1 mouse cellular context compared by ENCODE assay signal in the genomic region with DNA sequence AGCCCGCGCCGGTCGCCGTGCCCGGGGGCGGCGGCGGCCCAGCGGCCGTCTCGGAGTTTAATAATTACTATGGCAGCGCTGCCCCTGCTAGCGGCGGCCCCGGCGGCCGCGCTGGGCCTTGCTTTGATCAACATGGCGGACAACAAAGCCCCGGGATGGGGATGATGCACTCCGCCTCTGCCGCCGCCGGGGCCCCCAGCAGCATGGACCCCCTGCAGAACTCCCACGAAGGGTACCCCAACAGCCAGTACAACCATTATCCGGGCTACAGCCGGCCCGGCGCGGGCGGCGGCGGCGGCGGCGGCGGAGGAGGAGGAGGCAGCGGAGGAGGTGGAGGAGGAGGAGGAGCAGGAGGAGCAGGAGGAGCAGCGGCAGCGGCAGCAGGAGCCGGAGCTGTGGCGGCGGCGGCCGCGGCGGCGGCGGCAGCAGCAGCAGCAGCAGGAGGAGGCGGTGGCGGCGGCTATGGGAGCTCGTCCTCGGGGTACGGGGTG.
TF ChIP-seq lines count a peak whose summit lies in the region.

No protein-coding gene starts in this region.

TF ChIP-seq in CH12.LX, 34 proteins besides CTCF, POLR2A, EP300 and RAD21 (continued from another document):
- TF ChIP-seq CHD1 (IDR thresholded peaks at IDR 0.05; ENCODE audit: low read depth, low read length) (peak; percentile 84; the same call in 1 of the 2 replicates), ELF1 (IDR thresholded peaks at IDR 0.05; ENCODE audit: low read depth, low read length) (no peak), CHD2 (IDR thresholded peaks at IDR 0.05; ENCODE audit: low read length) (no peak), KAT2A (IDR thresholded peaks at IDR 0.05; ENCODE audit: insufficient replicate concordance, low read length) (no peak), BHLHE40 (IDR thresholded peaks at IDR 0.05; ENCODE audit: low read depth, low read length) (no peak), ZNF384 (IDR thresholded peaks at IDR 0.05; ENCODE audit: low read depth, low read length) (no peak), NELFE (IDR thresholded peaks at IDR 0.05; ENCODE audit: low read depth, low read length) (0 out of 2 replicates have a peak, but pooled peaks have one; percentile 8), RCOR1 (conservative IDR thresholded peaks at IDR 0.05; ENCODE audit: low read depth, low read length) (no peak), MEF2A (IDR thresholded peaks at IDR 0.05; ENCODE audit: borderline replicate concordance, low read depth, low read length) (no peak)
